Mouse (Mus musculus): ENCODE data around the gene Msx1. TPM values are rescaled to one million over a fixed set of nuclear protein-coding genes. Genes with fewer than 3 reads are reported as not detected.
A peak's percentile ranks its signal among the peaks of the same experiment; 100 is the strongest.

Msx1 gene
- polyA plus RNA-seq, 1 experiment from 2014 or later = 121 TPM

GRCm38 (mm10) chr5:37823721-37824460, 492 bp downstream of the Msx1 start:
- H3K4me2 ChIP-seq (replicated peaks; ENCODE audit: low read depth, low read length) = peak overlapping the region; percentile 89
- no peak for DNase-seq (ENCODE audit: low spot score)
- H3K27me3 ChIP-seq (ENCODE audit: control insufficient read depth, insufficient read depth, low read length) = peaks cover 79% of the 10 kb centered on the region
- H3K9ac ChIP-seq (ENCODE audit: low read depth, low read length) = peak overlapping the region; percentile 68
- H3K4me3 ChIP-seq (ENCODE audit: low read depth, low read length) = peak overlapping the region; percentile 56
- H3K36me3 ChIP-seq (ENCODE audit: control insufficient read depth, insufficient read depth, low read length) = no peaks in the 10 kb centered on the region
- H3K9me3 ChIP-seq (ENCODE audit: control insufficient read depth, low read length) = no peaks in the 10 kb centered on the region
- ATAC-seq (ENCODE audit: low FRiP score) = peak; percentile 39
- no peak overlapping the region for H3K27ac ChIP-seq (ENCODE audit: low read depth, low read length)
- H3K4me1 ChIP-seq (replicated peaks; ENCODE audit: control insufficient read depth, insufficient read depth, low read length) = peaks cover 20% of the 10 kb centered on the region
- 0% methylated on average over 51 of the region's 58 CpGs for WGBS

DNA sequence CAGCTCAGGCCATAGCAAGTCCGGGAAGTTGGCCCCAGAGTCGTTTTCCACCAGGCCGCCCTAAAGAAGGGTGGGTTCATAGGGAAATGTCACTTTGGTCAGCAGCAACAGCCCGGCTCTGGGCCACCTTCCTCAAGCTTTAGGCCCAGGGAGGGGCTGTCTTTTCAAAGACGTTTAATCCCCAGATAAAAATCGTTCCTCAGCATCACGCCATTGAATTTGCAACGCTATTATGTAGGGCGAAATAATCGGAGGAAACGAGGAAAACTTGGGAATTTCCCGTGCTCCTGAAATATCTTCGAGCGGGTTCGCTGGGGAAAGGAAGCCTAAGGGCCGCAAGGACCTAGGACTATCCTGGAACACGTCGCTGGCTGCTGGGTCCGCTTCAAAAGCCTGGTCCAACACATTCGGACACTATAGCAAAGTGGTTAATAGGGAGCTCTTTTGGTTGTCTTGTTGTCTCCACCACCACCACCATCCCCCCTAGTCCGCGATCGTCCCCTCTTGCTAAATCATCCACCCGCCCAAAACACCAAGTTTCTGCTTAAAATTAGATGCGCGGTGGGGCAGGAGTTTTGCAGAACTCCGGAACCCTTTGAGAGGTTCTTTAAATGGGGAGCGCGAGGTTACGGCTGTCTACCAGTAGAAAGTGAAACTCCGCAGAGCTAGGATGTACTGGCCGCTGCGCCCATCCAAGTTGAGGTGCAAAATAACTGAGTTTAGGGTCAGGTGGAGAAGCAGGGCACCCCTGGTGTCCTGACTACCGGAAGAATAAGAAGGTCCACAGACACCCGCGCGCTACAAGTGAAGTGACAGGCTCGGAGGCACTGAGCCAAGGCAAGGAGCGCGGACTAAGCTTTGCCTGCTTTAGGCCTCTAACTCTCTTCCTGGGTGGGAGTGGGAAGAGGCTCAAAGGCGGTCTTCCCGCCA, 1.3 kb downstream of the Msx1 start:
- H3K4me2 ChIP-seq (replicated peaks; ENCODE audit: low read depth, low read length) = peak overlapping the region; percentile 89
- DNase-seq (ENCODE audit: low spot score) = peak; percentile 69
- H3K4me1 ChIP-seq (replicated peaks; ENCODE audit: control insufficient read depth, insufficient read depth, low read length) = peaks cover 20% of the 10 kb centered on the region
- no peaks in the 10 kb centered on the region for H3K9me3 ChIP-seq (ENCODE audit: control insufficient read depth, low read length)
- H3K27me3 ChIP-seq (ENCODE audit: control insufficient read depth, insufficient read depth, low read length) = peaks cover 80% of the 10 kb centered on the region
- peak overlapping the region; percentile 56 for H3K4me3 ChIP-seq (ENCODE audit: low read depth, low read length)
- H3K36me3 ChIP-seq (ENCODE audit: control insufficient read depth, insufficient read depth, low read length) = no peaks in the 10 kb centered on the region
- no peak for ATAC-seq (ENCODE audit: low FRiP score)
- peak overlapping the region; percentile 68 for H3K9ac ChIP-seq (ENCODE audit: low read depth, low read length)
- no peak overlapping the region for H3K27ac ChIP-seq (ENCODE audit: low read depth, low read length)
- under 1% methylated on average over 42 of the region's 42 CpGs for WGBS

DNA sequence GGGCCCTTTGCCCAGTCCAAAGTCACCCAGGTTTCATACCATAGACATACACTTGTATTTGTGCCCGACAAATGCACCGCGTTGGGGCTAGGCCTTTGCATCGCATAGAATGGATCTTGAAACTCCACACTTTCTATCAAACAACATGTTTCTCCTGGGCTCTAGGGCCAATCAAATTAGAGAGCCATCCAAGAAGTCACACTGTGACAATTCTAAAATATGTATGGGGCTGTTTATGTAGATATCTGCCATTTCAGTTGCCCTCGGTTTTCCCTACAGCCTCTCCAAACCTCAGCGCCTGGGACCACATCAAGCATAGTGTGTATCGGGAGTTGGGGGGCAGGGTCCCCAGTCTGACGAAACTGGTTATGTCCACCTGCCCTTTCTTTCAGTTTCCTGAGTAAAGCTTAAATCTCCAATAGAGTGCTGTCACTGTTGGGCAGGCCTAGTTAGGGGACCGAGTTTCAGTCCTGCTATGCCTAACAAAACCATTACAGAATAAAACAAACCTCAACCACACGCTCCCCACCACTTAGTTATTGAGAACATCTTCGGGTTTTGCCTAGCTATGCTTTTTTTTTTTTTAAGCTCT, 2.2 kb downstream of the Msx1 start:
- ATAC-seq (ENCODE audit: low FRiP score) = no peak
- Histone ChIP-seq H3K9me3 (ENCODE audit: control insufficient read depth, low read length) (no peaks in the 10 kb centered on the region), H3K4me2 (replicated peaks; ENCODE audit: low read depth, low read length) (peak overlapping the region; percentile 89), H3K4me3 (ENCODE audit: low read depth, low read length) (peak overlapping the region; percentile 56), H3K36me3 (ENCODE audit: control insufficient read depth, insufficient read depth, low read length) (no peaks in the 10 kb centered on the region), H3K9ac (ENCODE audit: low read depth, low read length) (peak overlapping the region; percentile 68), H3K27me3 (ENCODE audit: control insufficient read depth, insufficient read depth, low read length) (peaks cover 81% of the 10 kb centered on the region), H3K27ac (ENCODE audit: low read depth, low read length) (no peak overlapping the region), H3K4me1 (replicated peaks; ENCODE audit: control insufficient read depth, insufficient read depth, low read length) (peaks cover 17% of the 10 kb centered on the region)
- 4% methylated on average over 11 of the region's 11 CpGs for WGBS
- DNase-seq (ENCODE audit: low spot score) = peak; percentile 62

DNA sequence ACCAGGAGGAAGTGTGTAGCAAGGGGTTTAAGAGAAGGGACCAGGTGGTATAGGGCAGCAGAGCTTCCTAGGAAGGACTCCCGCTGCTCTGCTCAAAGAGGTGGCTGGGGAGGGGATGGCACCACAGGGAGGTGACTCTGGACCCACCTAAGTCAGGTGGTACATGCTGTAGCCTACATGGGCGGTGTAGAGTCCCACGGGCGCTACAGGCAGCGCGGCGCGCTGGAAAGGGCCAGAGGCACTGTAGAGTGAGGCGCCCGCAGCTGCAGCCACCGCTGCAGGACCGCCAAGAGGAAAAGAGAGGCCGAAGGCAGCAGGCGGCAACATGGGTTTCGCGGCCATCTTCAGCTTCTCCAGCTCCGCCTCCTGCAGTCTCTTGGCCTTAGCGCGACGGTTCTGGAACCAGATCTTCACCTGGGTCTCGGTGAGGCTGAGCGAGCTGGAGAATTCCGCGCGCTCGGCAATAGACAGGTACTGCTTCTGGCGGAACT, 3.2 kb downstream of the Msx1 start:
- no peak for ATAC-seq (ENCODE audit: low FRiP score)
- H3K4me1 ChIP-seq (replicated peaks; ENCODE audit: control insufficient read depth, insufficient read depth, low read length) = peaks cover 9% of the 10 kb centered on the region
- no peaks in the 10 kb centered on the region for H3K9me3 ChIP-seq (ENCODE audit: control insufficient read depth, low read length)
- no peaks in the 10 kb centered on the region for H3K36me3 ChIP-seq (ENCODE audit: control insufficient read depth, insufficient read depth, low read length)
- WGBS = 2% methylated on average over 27 of the region's 27 CpGs
- H3K27ac ChIP-seq (ENCODE audit: low read depth, low read length) = no peak overlapping the region
- 0 out of 2 replicates have a peak overlapping the region, but pooled peaks have one; percentile 29 for H3K9ac ChIP-seq (ENCODE audit: low read depth, low read length)
- peak overlapping the region; percentile 89 for H3K4me2 ChIP-seq (replicated peaks; ENCODE audit: low read depth, low read length)
- DNase-seq (ENCODE audit: low spot score) = peak; percentile 70
- peaks cover 87% of the 10 kb centered on the region for H3K27me3 ChIP-seq (ENCODE audit: control insufficient read depth, insufficient read depth, low read length)
- peak overlapping the region; percentile 56 for H3K4me3 ChIP-seq (ENCODE audit: low read depth, low read length)

DNA sequence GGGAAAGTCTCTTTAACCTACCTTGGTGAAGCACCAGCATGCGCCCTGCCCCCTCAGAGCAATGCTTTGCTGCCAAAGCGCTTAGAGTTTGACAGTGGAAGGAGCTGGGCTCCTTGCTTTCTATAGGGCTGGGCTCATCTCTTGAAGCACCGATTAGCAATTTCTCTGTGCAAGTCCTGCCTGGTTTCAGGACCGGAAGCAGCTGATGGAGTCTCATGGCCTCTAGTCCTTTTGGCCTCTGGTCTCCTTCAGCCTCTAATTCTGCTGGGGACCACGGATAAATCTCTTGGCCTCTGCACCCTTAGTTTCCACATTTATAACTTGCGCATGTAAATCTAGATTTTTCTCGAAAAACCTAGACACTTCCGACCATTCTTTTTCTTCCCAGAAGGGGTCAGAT, 3.7 kb downstream of the Msx1 start:
- Histone ChIP-seq H3K4me3 (ENCODE audit: low read depth, low read length) (peak overlapping the region; percentile 56; the same call in 1 of the 2 replicates), H3K27ac (ENCODE audit: low read depth, low read length) (no peak overlapping the region), H3K9me3 (ENCODE audit: control insufficient read depth, low read length) (no peaks in the 10 kb centered on the region), H3K4me1 (replicated peaks; ENCODE audit: control insufficient read depth, insufficient read depth, low read length) (peaks cover 7% of the 10 kb centered on the region), H3K9ac (ENCODE audit: low read depth, low read length) (no peak overlapping the region), H3K27me3 (ENCODE audit: control insufficient read depth, insufficient read depth, low read length) (peaks cover 86% of the 10 kb centered on the region), H3K36me3 (ENCODE audit: control insufficient read depth, insufficient read depth, low read length) (no peaks in the 10 kb centered on the region), H3K4me2 (replicated peaks; ENCODE audit: low read depth, low read length) (peak overlapping the region; percentile 89)
- WGBS = 11% methylated on average over 8 of the region's 8 CpGs
- DNase-seq (ENCODE audit: low spot score) (peak; percentile 57), ATAC-seq (ENCODE audit: low FRiP score) (no peak)

DNA sequence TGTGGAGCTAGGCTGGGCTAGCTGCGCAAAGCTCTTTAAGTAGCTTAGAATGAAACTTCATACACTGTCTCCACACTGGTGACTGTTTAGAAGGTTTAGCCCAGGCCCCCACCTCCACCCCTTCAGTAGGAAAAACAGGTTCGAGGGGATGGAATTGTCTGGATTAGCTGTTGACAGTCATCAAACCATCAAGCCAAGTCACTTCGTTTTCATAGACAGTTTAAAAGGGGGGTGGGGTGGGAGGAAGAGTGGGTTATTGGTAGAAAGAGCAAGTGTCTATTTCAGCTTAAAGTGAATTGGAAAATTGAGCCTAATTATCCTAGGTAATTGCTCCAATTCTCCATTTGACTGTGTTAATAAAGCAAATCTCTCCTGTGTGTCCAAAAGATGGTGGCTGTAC, 4.4 kb downstream of the Msx1 start:
- no peak for ATAC-seq (ENCODE audit: low FRiP score)
- Histone ChIP-seq H3K27me3 (ENCODE audit: control insufficient read depth, insufficient read depth, low read length) (peaks cover 79% of the 10 kb centered on the region), H3K9ac (ENCODE audit: low read depth, low read length) (no peak overlapping the region)

DNA sequence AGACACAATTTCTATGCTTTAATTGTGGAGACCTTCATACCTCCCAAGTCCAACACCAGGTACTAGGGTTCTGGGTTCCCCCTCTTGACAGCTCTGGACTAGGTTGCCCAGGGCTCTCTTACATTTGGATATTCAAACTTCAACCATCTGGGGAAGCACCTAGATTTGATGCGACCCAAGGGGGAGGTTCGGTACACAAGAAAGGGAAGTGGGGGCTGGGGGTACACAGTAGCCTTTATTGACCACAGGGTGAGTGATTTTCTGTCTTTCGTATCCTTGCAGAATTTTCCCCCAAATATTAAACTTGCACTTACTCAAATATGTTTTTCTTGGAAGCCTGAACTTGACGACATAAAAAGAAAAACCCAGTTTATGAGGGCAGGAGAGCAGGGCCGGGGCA, 4.8 kb downstream of the Msx1 start:
- Histone ChIP-seq H3K4me3 (ENCODE audit: low read depth, low read length) (no peak overlapping the region), H3K9me3 (ENCODE audit: control insufficient read depth, low read length) (no peaks in the 10 kb centered on the region), H3K9ac (ENCODE audit: low read depth, low read length) (no peak overlapping the region), H3K27me3 (ENCODE audit: control insufficient read depth, insufficient read depth, low read length) (peaks cover 76% of the 10 kb centered on the region), H3K36me3 (ENCODE audit: control insufficient read depth, insufficient read depth, low read length) (no peaks in the 10 kb centered on the region), H3K4me1 (replicated peaks; ENCODE audit: control insufficient read depth, insufficient read depth, low read length) (peaks cover 6% of the 10 kb centered on the region), H3K27ac (ENCODE audit: low read depth, low read length) (no peak overlapping the region), H3K4me2 (replicated peaks; ENCODE audit: low read depth, low read length) (no peak overlapping the region)
- DNase-seq (ENCODE audit: low spot score) (no peak), ATAC-seq (ENCODE audit: low FRiP score) (no peak)
- WGBS = 15% methylated on average over 5 of the region's 5 CpGs

More for the DNA sequence above, 4.4 kb downstream of the Msx1 start:
- no peaks in the 10 kb centered on the region for H3K9me3 ChIP-seq (ENCODE audit: control insufficient read depth, low read length)
- peak; percentile 44 for DNase-seq (ENCODE audit: low spot score)
- no peak overlapping the region for H3K4me2 ChIP-seq (replicated peaks; ENCODE audit: low read depth, low read length)
- peaks cover 7% of the 10 kb centered on the region for H3K4me1 ChIP-seq (replicated peaks; ENCODE audit: control insufficient read depth, insufficient read depth, low read length)
- no peak overlapping the region for H3K4me3 ChIP-seq (ENCODE audit: low read depth, low read length)
- no peaks in the 10 kb centered on the region for H3K36me3 ChIP-seq (ENCODE audit: control insufficient read depth, insufficient read depth, low read length)
- H3K27ac ChIP-seq (ENCODE audit: low read depth, low read length) = no peak overlapping the region
- WGBS = 8% methylated on average over 3 of the region's 3 CpGs

- Histone ChIP-seq H3K36me3 (ENCODE audit: control insufficient read depth, insufficient read depth, low read length) (no peaks in the 10 kb centered on the region), H3K9me3 (ENCODE audit: control insufficient read depth, low read length) (no peaks in the 10 kb centered on the region), H3K4me3 (ENCODE audit: low read depth, low read length) (no peak overlapping the region), H3K27me3 (ENCODE audit: control insufficient read depth, insufficient read depth, low read length) (peaks cover 67% of the 10 kb centered on the region), H3K9ac (ENCODE audit: low read depth, low read length) (no peak overlapping the region), H3K4me1 (replicated peaks; ENCODE audit: control insufficient read depth, insufficient read depth, low read length) (peaks cover 2% of the 10 kb centered on the region), H3K27ac (ENCODE audit: low read depth, low read length) (no peak overlapping the region), H3K4me2 (replicated peaks; ENCODE audit: low read depth, low read length) (no peak overlapping the region)
- DNase-seq (ENCODE audit: low spot score) (no peak), ATAC-seq (ENCODE audit: low FRiP score) (no peak)
- WGBS = under 1% methylated on average over 25 of the region's 25 CpGs
These were observed 5.7 kb downstream of the Msx1 start for GRCm38 (mm10) chr5:37818533-37819215.

All from hindbrain, embryonic 11.5 days (tissue).